Mouse (Mus musculus) myocyte (in vitro differentiated cells): ENCODE measurements at regions not wholly inside any gene's neighbourhood (a gene's known extent, or its start where the extent isn't known, plus 50 kb on each side); places are given as distances from the start of the nearest gene placed in this dataset.

ENCODE experiments used
- H3K27me3 ChIP-seq: one replicate; pipeline ENCODE4 v1.6.1; 2011; ENCODE audit not compliant: control insufficient read depth, insufficient read depth, insufficient read length
- H3K36me3 ChIP-seq: one replicate; pipeline ENCODE4 v1.6.1; 2011; ENCODE audit not compliant: control insufficient read depth, insufficient read depth
- H3K4me2 ChIP-seq: one replicate; pipeline ENCODE4 v1.6.1; 2011; ENCODE audit warnings: low read depth, control low read depth
- H3K4me3 ChIP-seq: one replicate; pipeline ENCODE4 v1.5.1; 2011; ENCODE audit warnings: mild to moderate bottlenecking, control low read depth, moderate library complexity
- H3K79me2 ChIP-seq: one replicate; pipeline ENCODE4 v1.6.1; 2011; ENCODE audit not compliant: control insufficient read depth, insufficient read depth
- H3ac ChIP-seq: one replicate; pipeline ENCODE4 v1.6.1; 2011; ENCODE audit not compliant: control insufficient read depth, insufficient read length
- CEBPB ChIP-seq: IDR thresholded peaks from 2 replicates; pipeline ENCODE4 v1.6.1; 2011; ENCODE audit warnings: mild to moderate bottlenecking, moderate library complexity; ENCODE audit not compliant: poor library complexity, insufficient read depth, severe bottlenecking
- E2F4 ChIP-seq: IDR thresholded peaks from one replicate; pipeline ENCODE4 v1.6.1; 2011; ENCODE audit warnings: mild to moderate bottlenecking, control low read depth, moderate library complexity; ENCODE audit not compliant: insufficient read depth
- MAX ChIP-seq: IDR thresholded peaks from one replicate; pipeline ENCODE4 v1.6.1; 2011; ENCODE audit warnings: low read depth, mild to moderate bottlenecking, control low read depth
- MYOD1 ChIP-seq, 3 experiments: IDR thresholded peaks; one replicate each; pipeline ENCODE4 v1.6.1; 2011; ENCODE audit warnings: control low read depth in 2 of 3, low read depth in 2 of 3, mild to moderate bottlenecking in 2 of 3, moderate library complexity in 1 of 3; ENCODE audit not compliant: insufficient read length in 2 of 3, control insufficient read depth in 1 of 3
- MYOG ChIP-seq, 3 experiments: IDR thresholded peaks; one replicate each; pipeline ENCODE4 v1.6.1; 2011; ENCODE audit warnings: control low read depth in 2 of 3, low read depth in 2 of 3, mild to moderate bottlenecking in 2 of 3; ENCODE audit not compliant: insufficient read length in 2 of 3, control insufficient read depth in 1 of 3, insufficient read depth in 1 of 3
- POLR2A ChIP-seq: IDR thresholded peaks from one replicate; pipeline ENCODE4 v1.6.1; 2011; ENCODE audit warnings: low read depth, mild to moderate bottlenecking, control low read depth, moderate library complexity; ENCODE audit not compliant: insufficient read length
- POLR2AphosphoS2 ChIP-seq: IDR thresholded peaks from one replicate; pipeline ENCODE4 v1.6.1; 2011; ENCODE audit warnings: low read depth, control low read depth; ENCODE audit not compliant: insufficient read length
- REST ChIP-seq: IDR thresholded peaks from one replicate; pipeline ENCODE4 v1.6.1; 2011; ENCODE audit warnings: mild to moderate bottlenecking, control low read depth, moderate library complexity; ENCODE audit not compliant: insufficient read depth, insufficient read length
- SRF ChIP-seq: IDR thresholded peaks from one replicate; pipeline ENCODE4 v1.6.1; 2011; ENCODE audit warnings: low read depth; ENCODE audit not compliant: control insufficient read depth, insufficient read length
- TCF12 ChIP-seq: IDR thresholded peaks from one replicate; pipeline ENCODE4 v1.6.1; 2011; ENCODE audit warnings: mild to moderate bottlenecking, control low read depth; ENCODE audit not compliant: poor library complexity, insufficient read depth, severe bottlenecking
- TCF3 ChIP-seq: IDR thresholded peaks from one replicate; pipeline ENCODE4 v1.6.1; 2011; ENCODE audit warnings: low read depth, control low read depth; ENCODE audit not compliant: insufficient read length
- USF1 ChIP-seq: IDR thresholded peaks from one replicate; pipeline ENCODE4 v1.6.1; 2011; ENCODE audit warnings: low read depth, mild to moderate bottlenecking, control low read depth, moderate library complexity

- H3K36me3 ChIP-seq: no peaks in the 10 kb centered on the region
- H3K27me3 ChIP-seq: no peaks in the 10 kb centered on the region
- H3K4me2 ChIP-seq: no peak overlapping the region
- H3K79me2 ChIP-seq: no peaks in the 10 kb centered on the region
- H3ac ChIP-seq: no peak overlapping the region
- no peak overlapping the region for H3K4me3 ChIP-seq
- no peak for TF ChIP-seq E2F4
These were observed 274.4 kb downstream of the Nr2f2 start for GRCm38 (mm10) chr7:70092089-70092488.

- Histone ChIP-seq H3K36me3 (no peaks in the 10 kb centered on the region), H3K4me3 (no peak overlapping the region), H3K27me3 (no peaks in the 10 kb centered on the region), H3K79me2 (no peaks in the 10 kb centered on the region), H3K4me2 (no peak overlapping the region), H3ac (no peak overlapping the region)
- TF ChIP-seq REST: no peak
These were observed 277.4 kb downstream of the Nr2f2 start for GRCm38 (mm10) chr7:70089121-70089520.

- TF ChIP-seq CEBPB (no peak), MYOD1 (IDR thresholded peaks at IDR 0.05; ENCODE audit: control insufficient read depth in 1 of 3, insufficient read length in 2 of 3, low read depth in 2 of 3) (no peak), SRF (no peak), TCF3 (no peak), POLR2AphosphoS2 (no peak), POLR2A (no peak), TCF12 (no peak), MYOG (IDR thresholded peaks at IDR 0.05; ENCODE audit: control insufficient read depth in 1 of 3, insufficient read depth in 1 of 3, insufficient read length in 2 of 3, low read depth in 2 of 3) (no peak), E2F4 (no peak), MAX (no peak), USF1 (no peak), REST (no peak)
- no peak overlapping the region for H3ac ChIP-seq
- H3K27me3 ChIP-seq: no peaks in the 10 kb centered on the region
These were observed 296.9 kb downstream of the Nr2f2 start for GRCm38 (mm10) chr7:70069662-70070061.

GRCm38 (mm10) chr7:70067828-70068719 lies 298.5 kb downstream of the Nr2f2 start:
- Histone ChIP-seq H3ac (no peak overlapping the region), H3K27me3 (no peaks in the 10 kb centered on the region), H3K4me3 (no peak overlapping the region), H3K79me2 (no peaks in the 10 kb centered on the region), H3K4me2 (no peak overlapping the region), H3K36me3 (no peaks in the 10 kb centered on the region)
- TF ChIP-seq POLR2A (no peak), MYOD1 (IDR thresholded peaks at IDR 0.05; ENCODE audit: control insufficient read depth in 1 of 3, insufficient read length in 2 of 3, low read depth in 2 of 3) (no peak), REST (no peak), TCF3 (no peak), POLR2AphosphoS2 (no peak), MAX (no peak), MYOG (IDR thresholded peaks at IDR 0.05; ENCODE audit: control insufficient read depth in 1 of 3, insufficient read depth in 1 of 3, insufficient read length in 2 of 3, low read depth in 2 of 3) (no peak), USF1 (no peak), SRF (no peak), E2F4 (no peak)

More at GRCm38 (mm10) chr7:70069662-70070061, 296.9 kb downstream of the Nr2f2 start:
- H3K36me3 ChIP-seq: no peaks in the 10 kb centered on the region
- no peak overlapping the region for H3K4me3 ChIP-seq
- H3K4me2 ChIP-seq: no peak overlapping the region
- H3K79me2 ChIP-seq: no peaks in the 10 kb centered on the region

GRCm38 (mm10) chr7:70067071-70067470 lies 299.5 kb downstream of the Nr2f2 start:
- Histone ChIP-seq H3K4me3 (no peak overlapping the region), H3K79me2 (no peaks in the 10 kb centered on the region), H3K27me3 (no peaks in the 10 kb centered on the region), H3K4me2 (no peak overlapping the region), H3K36me3 (no peaks in the 10 kb centered on the region), H3ac (no peak overlapping the region)
- no peak for TF ChIP-seq TCF3
- TF ChIP-seq MYOD1 (IDR thresholded peaks at IDR 0.05; ENCODE audit: control insufficient read depth in 1 of 3, insufficient read length in 2 of 3, low read depth in 2 of 3): no peak
- TF ChIP-seq POLR2AphosphoS2: no peak
- TF ChIP-seq USF1: no peak
- TF ChIP-seq E2F4: no peak
- TF ChIP-seq POLR2A: no peak
